Mouse (Mus musculus): Measurements from ENCODE around the gene Ppp1r14c. TPM values are rescaled to one million over a fixed set of nuclear protein-coding genes. Genes with fewer than 3 reads are reported as not detected.

The Ppp1r14c gene
- polyA plus RNA-seq, 1 experiment from 2014 or later = 6.0 TPM

- no peaks in the 10 kb centered on the region for H3K27me3 ChIP-seq (ENCODE audit: insufficient read depth, poor library complexity, severe bottlenecking)
- 90% methylated on average over 4 of the region's 4 CpGs for WGBS
- H3K27ac ChIP-seq = no peak overlapping the region
Observed at GRCm38 (mm10) chr10:3392251-3392650, 26.4 kb downstream of the Ppp1r14c start.

DNA sequence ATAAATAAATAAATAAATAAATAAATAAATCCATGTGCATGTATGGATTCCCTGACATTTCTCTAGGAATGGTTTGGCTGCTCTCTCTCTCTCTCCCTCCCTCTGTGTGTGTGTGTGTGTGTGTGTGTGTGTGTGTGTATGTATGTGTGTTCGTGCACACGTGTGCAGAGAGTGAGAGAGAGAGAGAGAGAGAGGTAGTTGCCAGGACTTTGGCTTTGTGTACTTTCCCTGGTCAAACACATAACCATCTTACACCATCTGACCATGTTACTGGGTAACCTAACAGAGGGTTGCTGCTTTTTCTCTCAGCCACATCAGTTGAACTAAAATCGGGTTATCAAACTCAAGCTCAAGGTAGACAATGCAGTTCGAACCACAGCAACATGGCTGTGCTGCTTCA is 27.7 kb downstream of the Ppp1r14c start:
- no peaks in the 10 kb centered on the region for H3K4me1 ChIP-seq (replicated peaks)
- H3K36me3 ChIP-seq = no peaks in the 10 kb centered on the region
- no peak overlapping the region for H3K27ac ChIP-seq
- WGBS = 94% methylated on average over 3 of the region's 4 CpGs
- DNase-seq (ENCODE audit: low spot score) = no peak
- H3K27me3 ChIP-seq (ENCODE audit: insufficient read depth, poor library complexity, severe bottlenecking) = no peaks in the 10 kb centered on the region
- no peak overlapping the region for H3K4me3 ChIP-seq
- no peaks in the 10 kb centered on the region for H3K9me3 ChIP-seq

More at GRCm38 (mm10) chr10:3392251-3392650, 26.4 kb downstream of the Ppp1r14c start:
- no peak for DNase-seq (ENCODE audit: low spot score)
- H3K4me1 ChIP-seq (replicated peaks) = no peaks in the 10 kb centered on the region
- no peaks in the 10 kb centered on the region for H3K36me3 ChIP-seq
- no peaks in the 10 kb centered on the region for H3K9me3 ChIP-seq
- H3K4me3 ChIP-seq = no peak overlapping the region

GRCm38 (mm10) chr10:3394193-3394592 is 28.3 kb downstream of the Ppp1r14c start:
- H3K27me3 ChIP-seq (ENCODE audit: insufficient read depth, poor library complexity, severe bottlenecking) = no peaks in the 10 kb centered on the region
- H3K4me3 ChIP-seq = no peak overlapping the region
- WGBS = 63% methylated on average over 5 of the region's 5 CpGs
- no peak overlapping the region for H3K27ac ChIP-seq
- H3K36me3 ChIP-seq = no peaks in the 10 kb centered on the region
- H3K4me1 ChIP-seq (replicated peaks) = no peaks in the 10 kb centered on the region
- no peaks in the 10 kb centered on the region for H3K9me3 ChIP-seq
- DNase-seq (ENCODE audit: low spot score) = no peak

DNA sequence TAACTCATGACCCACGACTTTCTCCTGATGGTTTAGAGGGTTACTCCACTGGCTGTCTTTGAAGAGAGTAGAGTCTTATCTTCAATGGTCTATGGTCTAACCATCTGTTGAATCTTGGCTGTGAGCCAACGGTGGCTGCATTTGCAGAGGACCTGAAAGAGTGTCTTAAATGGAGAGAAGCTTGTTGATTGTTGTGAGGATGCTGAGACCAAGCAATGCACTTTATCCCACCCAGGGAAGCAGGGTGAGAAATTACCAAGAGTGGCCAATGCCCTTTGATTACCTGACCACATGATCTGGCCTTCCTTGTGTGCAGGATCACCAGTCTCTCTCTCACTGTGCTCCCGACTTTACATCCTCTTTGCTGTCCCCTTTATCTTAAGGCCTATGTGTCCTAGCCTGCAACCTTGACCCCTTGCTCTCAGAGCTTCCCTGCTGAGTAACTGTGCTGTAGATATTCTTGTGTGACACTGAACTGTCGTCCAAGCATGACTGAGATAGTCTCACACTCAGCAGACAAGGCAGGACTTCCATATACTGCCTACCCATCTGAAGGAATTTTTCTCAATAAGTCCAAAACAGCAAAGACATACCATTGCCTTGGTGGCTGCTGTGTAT is 28.9 kb downstream of the Ppp1r14c start:
- Histone ChIP-seq H3K9me3 (no peaks in the 10 kb centered on the region), H3K27me3 (ENCODE audit: insufficient read depth, poor library complexity, severe bottlenecking) (no peaks in the 10 kb centered on the region), H3K4me3 (no peak overlapping the region), H3K27ac (no peak overlapping the region), H3K36me3 (no peaks in the 10 kb centered on the region), H3K4me1 (replicated peaks) (no peaks in the 10 kb centered on the region)
- no peak for DNase-seq (ENCODE audit: low spot score)
- 76% methylated on average over 4 of the region's 4 CpGs for WGBS

GRCm38 (mm10) chr10:3395341-3395931 is 29.6 kb downstream of the Ppp1r14c start:
- 82% methylated on average over 12 of the region's 12 CpGs for WGBS
- Histone ChIP-seq H3K4me1 (replicated peaks) (no peaks in the 10 kb centered on the region), H3K9me3 (no peaks in the 10 kb centered on the region), H3K27me3 (ENCODE audit: insufficient read depth, poor library complexity, severe bottlenecking) (no peaks in the 10 kb centered on the region), H3K36me3 (no peaks in the 10 kb centered on the region), H3K4me3 (no peak overlapping the region), H3K27ac (no peak overlapping the region)
- no peak for DNase-seq (ENCODE audit: low spot score)

DNA sequence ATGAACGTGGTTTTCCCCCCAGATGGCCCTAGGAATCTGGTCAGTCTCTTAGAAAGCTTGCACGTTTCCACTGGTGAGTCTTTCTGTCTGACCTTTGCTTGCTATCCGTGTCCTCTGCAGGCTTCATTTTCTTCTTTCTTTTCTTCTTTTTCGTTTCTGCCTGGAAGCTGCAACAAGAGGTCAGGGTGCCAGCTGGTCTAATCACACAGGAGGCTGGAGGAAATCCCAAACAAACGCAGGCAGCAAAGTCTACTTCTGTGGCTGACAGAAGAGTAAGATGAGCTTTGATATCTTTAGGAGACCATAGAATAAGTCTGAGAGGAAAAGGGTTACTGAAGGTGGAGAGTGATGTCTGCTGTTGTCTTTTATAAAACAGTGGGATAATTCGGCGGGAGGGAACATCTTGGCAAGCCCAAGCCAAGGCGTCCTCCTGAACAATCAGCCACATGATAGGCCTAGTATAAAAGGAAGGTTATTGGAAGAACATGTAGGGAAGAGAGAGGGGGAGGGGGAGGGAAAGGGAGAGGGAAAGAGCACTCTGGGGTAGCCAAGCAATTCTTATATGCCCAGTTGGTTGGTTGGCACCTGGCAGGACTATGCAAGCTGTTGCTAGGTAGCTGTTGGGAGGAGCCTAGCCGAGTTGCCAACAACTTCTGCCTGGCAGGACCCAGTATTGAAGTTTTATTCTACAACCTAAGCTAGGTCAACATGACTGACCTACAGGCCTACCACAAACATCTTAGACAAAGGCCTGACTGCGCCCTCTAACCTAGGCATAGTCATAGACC is 30.3 kb downstream of the Ppp1r14c start:
- H3K27me3 ChIP-seq (ENCODE audit: insufficient read depth, poor library complexity, severe bottlenecking) = no peaks in the 10 kb centered on the region

GRCm38 (mm10) chr10:3397406-3397805 is 31.5 kb downstream of the Ppp1r14c start:
- H3K36me3 ChIP-seq = no peaks in the 10 kb centered on the region
- DNase-seq (ENCODE audit: low spot score) = no peak
- H3K9me3 ChIP-seq = no peaks in the 10 kb centered on the region
- H3K27ac ChIP-seq = no peak overlapping the region
- H3K4me3 ChIP-seq = no peak overlapping the region
- H3K4me1 ChIP-seq (replicated peaks) = no peaks in the 10 kb centered on the region
- WGBS = 79% methylated on average over 3 of the region's 3 CpGs
- no peaks in the 10 kb centered on the region for H3K27me3 ChIP-seq (ENCODE audit: insufficient read depth, poor library complexity, severe bottlenecking)

More for the DNA sequence above, 30.3 kb downstream of the Ppp1r14c start:
- Histone ChIP-seq H3K9me3 (no peaks in the 10 kb centered on the region), H3K4me1 (replicated peaks) (no peaks in the 10 kb centered on the region), H3K27ac (no peak overlapping the region), H3K36me3 (no peaks in the 10 kb centered on the region), H3K4me3 (no peak overlapping the region)
- no peak for DNase-seq (ENCODE audit: low spot score)
- WGBS = 74% methylated on average over 10 of the region's 10 CpGs

DNA sequence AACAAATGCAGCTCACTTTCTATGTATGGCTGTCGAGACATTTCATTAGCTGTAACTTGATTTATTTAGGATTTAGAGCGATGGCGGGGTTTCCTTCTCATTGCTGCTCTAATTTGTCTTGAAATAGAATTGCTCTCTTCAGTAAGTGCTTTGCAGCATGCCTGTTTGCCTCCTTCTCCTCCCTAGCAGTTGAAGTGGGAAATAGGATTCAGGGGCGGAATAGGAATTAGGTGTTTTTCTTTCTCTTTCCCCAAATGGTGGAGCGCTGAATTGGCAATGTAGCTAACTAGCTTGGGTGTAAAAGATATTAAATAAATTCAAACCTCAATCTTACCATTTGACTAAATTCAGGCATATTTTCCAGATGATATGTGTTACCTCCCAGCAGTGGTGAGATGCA is 32.2 kb downstream of the Ppp1r14c start:
- Histone ChIP-seq H3K4me3 (no peak overlapping the region), H3K27ac (no peak overlapping the region), H3K27me3 (ENCODE audit: insufficient read depth, poor library complexity, severe bottlenecking) (no peaks in the 10 kb centered on the region), H3K4me1 (replicated peaks) (no peaks in the 10 kb centered on the region), H3K9me3 (no peaks in the 10 kb centered on the region), H3K36me3 (no peaks in the 10 kb centered on the region)
- DNase-seq (ENCODE audit: low spot score) = no peak
- WGBS = 95% methylated on average over 5 of the region's 5 CpGs

GRCm38 (mm10) chr10:3402284-3402683 is 36.4 kb downstream of the Ppp1r14c start:
- Histone ChIP-seq H3K4me1 (replicated peaks) (no peaks in the 10 kb centered on the region), H3K36me3 (no peaks in the 10 kb centered on the region), H3K27me3 (ENCODE audit: insufficient read depth, poor library complexity, severe bottlenecking) (no peaks in the 10 kb centered on the region), H3K9me3 (no peaks in the 10 kb centered on the region), H3K27ac (no peak overlapping the region), H3K4me3 (no peak overlapping the region)
- no peak for DNase-seq (ENCODE audit: low spot score)
- WGBS = 82% methylated on average over 5 of the region's 5 CpGs

DNA sequence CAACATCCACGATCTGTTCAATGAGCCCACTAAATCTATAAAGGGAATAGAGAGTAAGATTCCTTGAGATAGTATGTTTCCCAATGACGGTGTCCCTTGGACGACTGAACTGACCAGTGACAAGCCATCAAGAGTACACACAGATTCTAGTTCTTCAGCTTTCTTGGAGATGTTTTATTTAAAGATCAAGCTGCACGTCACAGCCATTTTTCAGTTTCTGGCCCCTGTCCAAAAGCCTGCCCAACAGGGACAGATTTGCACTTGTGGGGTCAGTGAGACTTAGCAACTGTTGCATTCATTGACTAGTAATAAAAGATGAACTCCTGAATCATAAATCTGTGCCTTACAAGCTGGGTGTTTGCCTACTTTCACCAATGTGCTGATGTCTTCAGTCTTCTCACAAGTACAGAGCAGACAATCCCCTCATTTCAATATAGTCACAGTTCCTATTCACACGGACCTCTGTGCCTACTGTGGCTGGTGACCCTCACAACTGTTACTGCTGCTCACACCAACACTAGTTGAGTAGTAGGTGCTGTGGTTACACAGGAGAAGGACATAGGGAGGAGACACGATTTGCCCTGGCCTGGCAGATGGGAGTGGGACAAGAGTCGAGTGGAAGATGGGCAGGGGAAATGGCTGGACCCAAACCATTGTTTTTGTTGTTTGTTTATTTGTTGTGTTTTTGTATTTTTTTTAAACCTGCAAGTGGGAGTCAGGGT is 37.7 kb downstream of the Ppp1r14c start:
- H3K4me1 ChIP-seq (replicated peaks) = peaks cover 7% of the 10 kb centered on the region; the same call in 1 of the 2 replicates
- no peaks in the 10 kb centered on the region for H3K27me3 ChIP-seq (ENCODE audit: insufficient read depth, poor library complexity, severe bottlenecking)
- no peak overlapping the region for H3K4me3 ChIP-seq
- no peaks in the 10 kb centered on the region for H3K9me3 ChIP-seq
- H3K36me3 ChIP-seq = no peaks in the 10 kb centered on the region
- H3K27ac ChIP-seq = no peak overlapping the region
- DNase-seq (ENCODE audit: low spot score) = no peak
- 90% methylated on average over 7 of the region's 7 CpGs for WGBS

DNA sequence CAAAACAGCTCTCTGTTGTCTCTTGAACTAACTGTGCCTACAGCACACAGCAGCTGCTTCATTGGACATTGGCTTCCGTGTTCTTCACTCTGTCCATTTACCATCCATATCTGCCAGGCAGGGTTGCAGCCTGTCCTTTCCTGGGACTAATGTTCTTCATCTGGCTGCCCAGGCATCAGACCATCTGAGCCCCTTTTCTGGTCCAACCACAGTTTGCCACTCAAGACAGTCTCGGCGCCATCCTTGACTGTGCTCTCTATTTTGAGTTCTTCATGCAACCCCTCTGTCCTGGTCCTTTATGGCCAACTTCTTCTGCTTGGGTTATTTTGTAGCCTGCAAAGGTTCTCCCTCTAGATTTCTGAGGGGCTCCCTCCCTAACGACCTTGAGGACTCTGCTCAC is 38.5 kb downstream of the Ppp1r14c start:
- no peaks in the 10 kb centered on the region for H3K27me3 ChIP-seq (ENCODE audit: insufficient read depth, poor library complexity, severe bottlenecking)
- H3K4me3 ChIP-seq = no peak overlapping the region
- H3K27ac ChIP-seq = no peak overlapping the region
- H3K9me3 ChIP-seq = no peaks in the 10 kb centered on the region
- no peaks in the 10 kb centered on the region for H3K36me3 ChIP-seq
- WGBS = 93% methylated on average over 4 of the region's 4 CpGs
- H3K4me1 ChIP-seq (replicated peaks) = peaks cover 11% of the 10 kb centered on the region; the same call in 1 of the 2 replicates
- no peak for DNase-seq (ENCODE audit: low spot score)

GRCm38 (mm10) chr10:3406280-3406679 is 40.4 kb downstream of the Ppp1r14c start:
- Histone ChIP-seq H3K36me3 (no peaks in the 10 kb centered on the region), H3K27ac (no peak overlapping the region), H3K9me3 (no peaks in the 10 kb centered on the region), H3K27me3 (ENCODE audit: insufficient read depth, poor library complexity, severe bottlenecking) (no peaks in the 10 kb centered on the region), H3K4me1 (replicated peaks) (peaks cover 11% of the 10 kb centered on the region; the same call in 1 of the 2 replicates), H3K4me3 (no peak overlapping the region)
- DNase-seq (ENCODE audit: low spot score) = no peak
- WGBS = 79% methylated on average over 2 of the region's 2 CpGs
